Mouse (Mus musculus): ENCODE measurements around the gene Ptprq. TPM values are rescaled to one million over a fixed set of nuclear protein-coding genes. Genes with fewer than 3 reads are reported as not detected.

The Ptprq gene
- polyA plus RNA-seq, 1 experiment = 0.02 TPM

DNA sequence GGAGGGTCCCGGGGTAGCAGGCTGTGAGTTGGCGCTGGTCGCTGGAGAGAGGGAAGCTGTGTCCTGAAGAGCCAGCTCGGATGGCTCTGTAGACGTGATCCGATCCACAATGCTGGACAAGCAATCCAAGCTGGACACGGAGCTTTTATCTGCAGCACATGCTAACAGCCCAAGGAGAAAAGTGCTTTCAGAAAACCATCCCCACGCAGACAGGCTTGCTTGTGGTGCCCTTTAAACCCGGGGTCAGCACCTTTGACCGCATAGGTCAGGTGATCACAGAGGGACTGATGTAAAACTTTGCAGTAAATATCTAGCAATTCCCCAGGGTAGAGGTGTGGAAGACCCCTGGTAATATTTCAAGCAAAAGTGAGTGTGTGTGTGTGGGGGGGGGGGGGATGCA lies 235.8 kb downstream of the Ptprq start:
- WGBS = 59% methylated on average over 10 of the region's 10 CpGs
- H3K4me1 ChIP-seq (ENCODE audit: control insufficient read depth, insufficient read depth, low read length) = no peaks in the 10 kb centered on the region

DNA sequence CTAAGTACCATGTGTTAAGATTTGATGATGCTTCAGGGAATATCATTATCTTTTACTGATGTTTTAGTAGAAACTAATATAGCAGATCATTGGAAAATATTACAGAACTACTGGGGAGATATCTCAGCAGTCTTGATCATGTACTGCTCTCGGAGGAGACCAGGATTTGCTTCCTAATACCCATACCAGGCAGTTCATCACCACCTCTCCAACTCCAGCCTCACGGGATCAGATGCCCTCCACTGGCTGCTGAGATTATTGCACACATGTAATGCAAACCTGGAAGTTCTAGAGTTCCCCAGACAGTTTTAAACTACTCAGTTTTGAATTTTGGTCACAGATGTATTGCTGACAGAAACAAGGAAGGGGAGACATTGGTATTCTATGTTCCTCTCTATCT lies 246.4 kb downstream of the Ptprq start:
- no peak overlapping the region for H3K4me3 ChIP-seq (ENCODE audit: insufficient read depth, low read depth, low read length)
- WGBS = 50% methylated on average over 2 of the region's 2 CpGs
- TF ChIP-seq POLR2A (IDR thresholded peaks at IDR 0.05; ENCODE audit: low read depth, low read length) (no peak), CTCF (conservative IDR thresholded peaks at IDR 0.05; ENCODE audit: insufficient read depth, insufficient read length, low read depth, low read length) (peak; percentile 24; the same call in 1 of the 2 replicates)
- H3K36me3 ChIP-seq (ENCODE audit: control insufficient read depth, insufficient read depth, low read length) = no peaks in the 10 kb centered on the region
- DNase-seq = peak; percentile 4
- no peak overlapping the region for H3K27ac ChIP-seq (ENCODE audit: insufficient read depth, low read depth, low read length)
- no peaks in the 10 kb centered on the region for H3K27me3 ChIP-seq (replicated peaks; ENCODE audit: control insufficient read depth, insufficient read depth, low read length)
- no peaks in the 10 kb centered on the region for H3K4me1 ChIP-seq (ENCODE audit: control insufficient read depth, insufficient read depth, low read length)

More for the DNA sequence above, 235.8 kb downstream of the Ptprq start:
- Histone ChIP-seq H3K36me3 (ENCODE audit: control insufficient read depth, insufficient read depth, low read length) (no peaks in the 10 kb centered on the region), H3K27me3 (replicated peaks; ENCODE audit: control insufficient read depth, insufficient read depth, low read length) (no peaks in the 10 kb centered on the region), H3K27ac (ENCODE audit: insufficient read depth, low read depth, low read length) (no peak overlapping the region), H3K4me3 (ENCODE audit: insufficient read depth, low read depth, low read length) (no peak overlapping the region)
- TF ChIP-seq POLR2A (IDR thresholded peaks at IDR 0.05; ENCODE audit: low read depth, low read length) (no peak), CTCF (conservative IDR thresholded peaks at IDR 0.05; ENCODE audit: insufficient read depth, insufficient read length, low read depth, low read length) (no peak)
- DNase-seq = no peak

DNA sequence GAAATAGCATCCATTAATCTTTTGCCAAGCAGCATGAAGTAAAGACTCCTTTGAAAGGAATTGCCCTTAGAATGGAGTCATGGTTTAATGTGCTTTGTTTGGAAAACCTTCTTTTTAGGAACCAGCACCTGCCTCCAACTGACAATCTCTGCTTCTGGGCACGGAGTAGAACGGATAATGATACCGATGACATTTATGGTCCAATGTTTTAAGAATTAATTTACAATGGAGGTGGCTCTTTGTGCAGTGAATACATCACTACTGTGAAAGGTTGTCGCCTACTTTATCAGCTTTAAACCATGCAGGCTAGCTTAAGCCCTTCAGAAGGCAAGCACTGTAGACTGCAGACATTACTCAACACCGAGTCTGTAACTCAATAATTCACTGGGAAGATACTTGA lies 248.1 kb downstream of the Ptprq start:
- no peak overlapping the region for H3K27ac ChIP-seq (ENCODE audit: insufficient read depth, low read depth, low read length)
- no peak overlapping the region for H3K4me3 ChIP-seq (ENCODE audit: insufficient read depth, low read depth, low read length)
- H3K36me3 ChIP-seq (ENCODE audit: control insufficient read depth, insufficient read depth, low read length) = no peaks in the 10 kb centered on the region
- no peaks in the 10 kb centered on the region for H3K27me3 ChIP-seq (replicated peaks; ENCODE audit: control insufficient read depth, insufficient read depth, low read length)
- no peak for DNase-seq
- WGBS = 74% methylated on average over 5 of the region's 5 CpGs
- no peaks in the 10 kb centered on the region for H3K4me1 ChIP-seq (ENCODE audit: control insufficient read depth, insufficient read depth, low read length)
- no peak for TF ChIP-seq CTCF (conservative IDR thresholded peaks at IDR 0.05; ENCODE audit: insufficient read depth, insufficient read length, low read depth, low read length)
- no peak for TF ChIP-seq POLR2A (IDR thresholded peaks at IDR 0.05; ENCODE audit: low read depth, low read length)

GRCm38 (mm10) chr10:107467819-107468218 lies 252.0 kb downstream of the Ptprq start:
- DNase-seq = no peak
- H3K4me3 ChIP-seq (ENCODE audit: insufficient read depth, low read depth, low read length) = no peak overlapping the region
- TF ChIP-seq POLR2A (IDR thresholded peaks at IDR 0.05; ENCODE audit: low read depth, low read length) (no peak), CTCF (conservative IDR thresholded peaks at IDR 0.05; ENCODE audit: insufficient read depth, insufficient read length, low read depth, low read length) (no peak)
- H3K27ac ChIP-seq (ENCODE audit: insufficient read depth, low read depth, low read length) = no peak overlapping the region
- WGBS = 87% methylated on average over 7 of the region's 7 CpGs
- no peaks in the 10 kb centered on the region for H3K27me3 ChIP-seq (replicated peaks; ENCODE audit: control insufficient read depth, insufficient read depth, low read length)
- no peaks in the 10 kb centered on the region for H3K4me1 ChIP-seq (ENCODE audit: control insufficient read depth, insufficient read depth, low read length)
- no peaks in the 10 kb centered on the region for H3K36me3 ChIP-seq (ENCODE audit: control insufficient read depth, insufficient read depth, low read length)

Other genes starting within 250 kb of the Ptprq start
- 0.09 TPM in 1 of 2 replicates, not detected in the other for gene Myf5, start 233.9 kb downstream of the Ptprq start, polyA plus RNA-seq (2012; rRNA removed)
- gene Myf6, start 225.3 kb downstream of the Ptprq start, polyA plus RNA-seq (2012; rRNA removed) = 0.61 TPM in 1 of 2 replicates, not detected in the other
- gene Otogl, start 192.1 kb upstream of the Ptprq start, polyA plus RNA-seq (2012; rRNA removed) = 0.01 and 0.02 TPM in 2 replicates